Mouse (Mus musculus): ENCODE results near the gene Inip.

Inip gene

GRCm38 (mm10) chr4:59801489-59801888 lies at the start of gene Inip:
Inip (minus strand) TSS chr4:59801589.
- no peak for DNase-seq (ENCODE audit: low spot score in 2 of 2)

GRCm38 (mm10) chr4:59850181-59850580 lies 48.8 kb upstream of the Inip start:
- peak; percentile 62 to 83 for DNase-seq (ENCODE audit: low spot score in 2 of 2)

GRCm38 (mm10) chr4:59847447-59847846 lies 46.1 kb upstream of the Inip start:
- no peak for DNase-seq (ENCODE audit: low spot score in 2 of 2)

- DNase-seq (ENCODE audit: low spot score in 2 of 2), result no peak
These were observed 43.9 kb upstream of the Inip start for GRCm38 (mm10) chr4:59845245-59845637.

GRCm38 (mm10) chr4:59844460-59845244 lies 43.3 kb upstream of the Inip start:
- DNase-seq (ENCODE audit: low spot score in 2 of 2), result no peak

GRCm38 (mm10) chr4:59837659-59838058 lies 36.3 kb upstream of the Inip start:
- no peak for DNase-seq (ENCODE audit: low spot score in 2 of 2)

- no peak for DNase-seq (ENCODE audit: low spot score in 2 of 2)
These were observed 31.4 kb upstream of the Inip start for GRCm38 (mm10) chr4:59832810-59833209.

GRCm38 (mm10) chr4:59831038-59831437 lies 29.6 kb upstream of the Inip start:
- DNase-seq (ENCODE audit: low spot score in 2 of 2), result no peak

- no peak for DNase-seq (ENCODE audit: low spot score in 2 of 2)
These were observed 27.7 kb upstream of the Inip start for GRCm38 (mm10) chr4:59829072-59829471.

- DNase-seq (ENCODE audit: low spot score in 2 of 2), result no peak
These were observed 25.0 kb upstream of the Inip start for GRCm38 (mm10) chr4:59826381-59826780.

- DNase-seq (ENCODE audit: low spot score in 2 of 2), result peak in 1 of 2 experiments; percentile 35
These were observed 24.2 kb upstream of the Inip start for GRCm38 (mm10) chr4:59825634-59826033.

- DNase-seq (ENCODE audit: low spot score in 2 of 2), result no peak
These were observed 23.5 kb upstream of the Inip start for GRCm38 (mm10) chr4:59824860-59825259.

GRCm38 (mm10) chr4:59823470-59823869 lies 22.1 kb upstream of the Inip start:
- DNase-seq (ENCODE audit: low spot score in 2 of 2), result no peak

GRCm38 (mm10) chr4:59822119-59822518 lies 20.7 kb upstream of the Inip start:
- peak in 1 of 2 experiments; percentile 61 for DNase-seq (ENCODE audit: low spot score in 2 of 2)

GRCm38 (mm10) chr4:59821516-59821915 lies 20.1 kb upstream of the Inip start:
- no peak for DNase-seq (ENCODE audit: low spot score in 2 of 2)

- DNase-seq (ENCODE audit: low spot score in 2 of 2), result no peak
These were observed 18.2 kb upstream of the Inip start for GRCm38 (mm10) chr4:59819477-59820022.

- DNase-seq (ENCODE audit: low spot score in 2 of 2), result no peak
These were observed 17.7 kb upstream of the Inip start for GRCm38 (mm10) chr4:59819054-59819472.

GRCm38 (mm10) chr4:59818498-59818897 lies 17.1 kb upstream of the Inip start:
- DNase-seq (ENCODE audit: low spot score in 2 of 2), result no peak

GRCm38 (mm10) chr4:59817790-59818189 lies 16.4 kb upstream of the Inip start:
- no peak for DNase-seq (ENCODE audit: low spot score in 2 of 2)

GRCm38 (mm10) chr4:59816477-59816876 lies 15.1 kb upstream of the Inip start:
- DNase-seq (ENCODE audit: low spot score in 2 of 2), result no peak

- no peak for DNase-seq (ENCODE audit: low spot score in 2 of 2)
These were observed 14.6 kb upstream of the Inip start for GRCm38 (mm10) chr4:59816016-59816415.

- peak in 1 of 2 experiments; percentile 32 for DNase-seq (ENCODE audit: low spot score in 2 of 2)
These were observed 13.9 kb upstream of the Inip start for GRCm38 (mm10) chr4:59815121-59815810.

GRCm38 (mm10) chr4:59814094-59814493 lies 12.7 kb upstream of the Inip start:
- DNase-seq (ENCODE audit: low spot score in 2 of 2), result no peak
